ENCODE assay signal across 8 mouse cellular contexts in genomic region chr5:38197482-38197823, GRCm38 (mm10). TPM values are rescaled to one million over a fixed set of nuclear protein-coding genes. Genes with fewer than 3 reads are reported as not detected.
DNase-seq lines count a peak whose midpoint lies in the region; ATAC-seq lines count a peak whose summit lies in the region.

No protein-coding gene starts in this region.

- H3K9ac ChIP-seq in hindbrain, embryonic 15.5 days = no peak overlapping the region

- no peaks in the 10 kb centered on the region for H3K9me3 ChIP-seq in hindbrain, embryonic 15.5 days

- 16% methylated on average over 7 of the region's 7 CpGs for WGBS in hindbrain, embryonic 15.5 days

- peaks cover 24% of the 10 kb centered on the region for H3K36me3 ChIP-seq in hindbrain, embryonic 15.5 days

- peak; percentile 96 for DNase-seq in NIH3T3 (ENCODE audit: low read depth)
- peak; percentile 88 for DNase-seq in cerebellum, adult 8-10 months
- peak; percentile 84 to 87 for DNase-seq in layer of hippocampus, postnatal 36 days
- peak; percentile 83 for DNase-seq in right cerebral cortex, postnatal 25 days
- peak; percentile 58 to 78 for DNase-seq in urinary bladder, postnatal 36 days (ENCODE audit: low spot score in 2 of 2)

- no peak overlapping the region for H3K4me3 ChIP-seq in hindbrain, embryonic 15.5 days

- peak; percentile 86 for ATAC-seq in frontal cortex, adult (ENCODE audit: low TSS enrichment)
- ATAC-seq in hindbrain, embryonic 15.5 days (ENCODE audit: low FRiP score, low read depth) = peak; percentile 79
- ATAC-seq in megakaryocyte-erythroid progenitor cell, adult 5-6 weeks (replicated peaks; ENCODE audit: low FRiP score, low TSS enrichment, poor library complexity, severe bottlenecking) = peak; percentile 87

- no peak overlapping the region for H3K27ac ChIP-seq in hindbrain, embryonic 15.5 days (replicated peaks)

- H3K27me3 ChIP-seq in hindbrain, embryonic 15.5 days = no peaks in the 10 kb centered on the region

- no peak overlapping the region for H3K4me2 ChIP-seq in hindbrain, embryonic 15.5 days

- H3K4me1 ChIP-seq in hindbrain, embryonic 15.5 days (replicated peaks) = no peaks in the 10 kb centered on the region

RNA-seq across cellular contexts. Expression of gene Zbtb49, which starts 22.8 kb away (rescaled TPM):
- 18.1 and 20.5 TPM in 2 replicates for polyA plus RNA-seq in hindbrain, embryonic 15.5 days (2015; fragmentation: Nextera tagmentation; extraction: Ambion mirVana)
- total RNA-seq in layer of hippocampus, postnatal 36 days (2021) = 10 to 100 TPM; 19.0 to 20.0 TPM
- 5.6 and 16.1 TPM in 2 replicates for total RNA-seq in megakaryocyte-erythroid progenitor cell, adult 5-6 weeks (2014; fragmentation: Nextera tagmentation)
- total RNA-seq in megakaryocyte-erythroid progenitor cell, adult 5-6 weeks (2017) = 6.8 and 13.5 TPM in 2 replicates

RNA-seq across cellular contexts. Expression of gene Lyar, which starts 22.8 kb away (rescaled TPM):
- 40.5 and 43.1 TPM in 2 replicates for polyA plus RNA-seq in hindbrain, embryonic 15.5 days (2015; fragmentation: Nextera tagmentation; extraction: Ambion mirVana)
- 10 to 100 TPM; 13.9 to 15.0 TPM for total RNA-seq in layer of hippocampus, postnatal 36 days (2021)
- total RNA-seq in megakaryocyte-erythroid progenitor cell, adult 5-6 weeks (2014; fragmentation: Nextera tagmentation) = 158 and 198 TPM in 2 replicates
- total RNA-seq in megakaryocyte-erythroid progenitor cell, adult 5-6 weeks (2017) = 267 and 298 TPM in 2 replicates

RNA-seq across cellular contexts. Expression of gene Nsg1, which starts 37.7 kb away (rescaled TPM):
- 1,299 and 1,422 TPM in 2 replicates for polyA plus RNA-seq in hindbrain, embryonic 15.5 days (2015; fragmentation: Nextera tagmentation; extraction: Ambion mirVana)
- total RNA-seq in layer of hippocampus, postnatal 36 days (2021) = 100 to 1,000 TPM; 394 to 463 TPM
- not detected in 2 replicates for total RNA-seq in megakaryocyte-erythroid progenitor cell, adult 5-6 weeks (2014; fragmentation: Nextera tagmentation)
- total RNA-seq in megakaryocyte-erythroid progenitor cell, adult 5-6 weeks (2017) = 0.05 TPM in 1 of 2 replicates, not detected in the other

Comparison
In these comparisons a context has a peak if more than half of its experiments do, and no peak if none do; other contexts are left out.
1. RNA of gene Lyar, which starts 22.8 kb away (total RNA-seq): 158 to 298 TPM in megakaryocyte-erythroid progenitor cell, adult 5-6 weeks; 13.9 to 15.0 TPM in layer of hippocampus, postnatal 36 days; every median in the first group is over 4 times any median in the second.
2. RNA of gene Nsg1, which starts 37.7 kb away (total RNA-seq): 394 to 463 TPM in layer of hippocampus, postnatal 36 days; 0.05 TPM in megakaryocyte-erythroid progenitor cell, adult 5-6 weeks; every median in the first group is over 100 times any median in the second.
3. Peak in every context shown above with its lines, with median percentiles within 50 percentile points of each other: DNase-seq and ATAC-seq.